Mouse (Mus musculus) layer of hippocampus, adult 18-20 months (tissue): ENCODE measurements around the gene Lonp1. TPM values are rescaled to one million over a fixed set of nuclear protein-coding genes. Genes with fewer than 3 reads are reported as not detected.
"Not testable (repeated sequence)": the region's sequence is repeated elsewhere in the genome, so short reads cannot be mapped to it uniquely, and the experiment has no call there.

Experiments used
- DNase-seq, 2 experiments: peaks; one replicate each; pipeline ENCODE4 v3.0.0; 2022; ENCODE audit warnings: low spot score in 2 of 2
- total RNA-seq, 2 experiments: library from RNA; stranded (reverse); gene quantifications; 2 replicates each; pipeline ENCODE4 v1.2.3; 2021

Gene Lonp1
- total RNA-seq, 2 experiments from 2014 or later, result 60.1 to 61.6 TPM

GRCm38 (mm10) chr17:56626260-56626659, 427 bp downstream of the Lonp1 start:
- no peak for DNase-seq

GRCm38 (mm10) chr17:56625495-56625894, 1.2 kb downstream of the Lonp1 start:
- no peak for DNase-seq

GRCm38 (mm10) chr17:56617628-56618027, 9.1 kb downstream of the Lonp1 start:
- DNase-seq, result no peak

GRCm38 (mm10) chr17:56616725-56617124, 10.0 kb downstream of the Lonp1 start:
- no peak for DNase-seq

GRCm38 (mm10) chr17:56615792-56616191, 10.9 kb downstream of the Lonp1 start:
- DNase-seq, result no peak

GRCm38 (mm10) chr17:56615136-56615784, 11.4 kb downstream of the Lonp1 start:
- DNase-seq, result no peak

GRCm38 (mm10) chr17:56614391-56615135, 12.1 kb downstream of the Lonp1 start:
- no peak for DNase-seq

GRCm38 (mm10) chr17:56613893-56614292, 12.8 kb downstream of the Lonp1 start:
- not testable (repeated sequence) for DNase-seq

GRCm38 (mm10) chr17:56613236-56613844, 13.3 kb downstream of the Lonp1 start, which contains the start of gene Rpl36:
Rpl36 (plus strand) TSS chr17:56613416.
- DNase-seq, result peak; percentile 95 to 99

GRCm38 (mm10) chr17:56612565-56612939, 14.1 kb downstream of the Lonp1 start:
- DNase-seq, result not testable (repeated sequence)

GRCm38 (mm10) chr17:56611861-56612564, 14.7 kb downstream of the Lonp1 start:
- no peak for DNase-seq

GRCm38 (mm10) chr17:56611323-56611722, 15.4 kb downstream of the Lonp1 start:
- no peak for DNase-seq

- peak; percentile 96 to 99 for DNase-seq
Observed at GRCm38 (mm10) chr17:56609452-56610171, 17.1 kb downstream of the Lonp1 start, which contains the start of gene 2410015M20Rik. 2410015M20Rik (minus strand) TSS chr17:56609771.

- no peak for DNase-seq
Observed at GRCm38 (mm10) chr17:56608699-56609098, 18.0 kb downstream of the Lonp1 start.

GRCm38 (mm10) chr17:56607521-56608062, 19.1 kb downstream of the Lonp1 start:
- no peak for DNase-seq

GRCm38 (mm10) chr17:56605431-56605830, 21.3 kb downstream of the Lonp1 start:
- DNase-seq, result no peak

- no peak for DNase-seq
Observed at GRCm38 (mm10) chr17:56604422-56604821, 22.3 kb downstream of the Lonp1 start.

- no peak for DNase-seq
Observed at GRCm38 (mm10) chr17:56604070-56604380, 22.7 kb downstream of the Lonp1 start.

- DNase-seq, result no peak
Observed at GRCm38 (mm10) chr17:56603186-56604069, 23.3 kb downstream of the Lonp1 start.
